Mouse (Mus musculus) limb, embryonic 11.5 days (tissue): Measurements from ENCODE around the gene Ddx28. TPM values are rescaled to one million over a fixed set of nuclear protein-coding genes. Genes with fewer than 3 reads are reported as not detected.

Source experiments
- polyA plus RNA-seq: library from polyadenylated mRNA; unstranded; fragments of >200 nt; fragmentation: Nextera tagmentation; extraction: Ambion mirVana; gene quantifications from 2 replicates; pipeline ENCODE4 v1.2.1, GENCODE M21; 2014

Gene Ddx28
- polyA plus RNA-seq, 1 experiment from 2014 or later = 23.1 TPM

Other genes with a start within 250 kb of the Ddx28 start
- 17.0 and 17.3 TPM in 2 replicates for gene Ranbp10, start 184.5 kb downstream of the Ddx28 start, polyA plus RNA-seq
- gene Tsnaxip1, start 184.2 kb downstream of the Ddx28 start, polyA plus RNA-seq = 0.14 and 0.15 TPM in 2 replicates
- gene Cenpt, start 158.6 kb downstream of the Ddx28 start, polyA plus RNA-seq = 48.8 and 55.2 TPM in 2 replicates
- 73.4 and 77.6 TPM in 2 replicates for gene Thap11, start 156.8 kb downstream of the Ddx28 start, polyA plus RNA-seq
- gene Nutf2, start 151.3 kb downstream of the Ddx28 start, polyA plus RNA-seq = 327 and 371 TPM in 2 replicates
- 44.2 and 51.3 TPM in 2 replicates for gene Edc4, start 131.0 kb downstream of the Ddx28 start, polyA plus RNA-seq
- gene Nrn1l, start 118.3 kb downstream of the Ddx28 start, polyA plus RNA-seq = 0.43 and 0.78 TPM in 2 replicates
- gene Pskh1, start 111.4 kb downstream of the Ddx28 start, polyA plus RNA-seq = 27.8 and 28.9 TPM in 2 replicates
- 1.1 and 1.5 TPM in 2 replicates for gene Ctrl, start 78.0 kb downstream of the Ddx28 start, polyA plus RNA-seq
- 24.6 and 28.4 TPM in 2 replicates for gene Psmb10, start 73.4 kb downstream of the Ddx28 start, polyA plus RNA-seq
- 1.2 and 1.3 TPM in 2 replicates for gene Lcat, start 68.5 kb downstream of the Ddx28 start, polyA plus RNA-seq
- 23.5 and 27.2 TPM in 2 replicates for gene Slc12a4, start 45.8 kb downstream of the Ddx28 start, polyA plus RNA-seq
- not detected in 2 replicates for gene Dpep3, start 32.5 kb downstream of the Ddx28 start, polyA plus RNA-seq
- 18.8 and 21.8 TPM in 2 replicates for gene Dus2, start 20.5 kb downstream of the Ddx28 start, polyA plus RNA-seq
- gene Dpep2nb, start 5.9 kb downstream of the Ddx28 start, polyA plus RNA-seq = not detected in 2 replicates
- 6.4 and 6.6 TPM in 2 replicates for gene Nfatc3, start 47.0 kb upstream of the Ddx28 start, polyA plus RNA-seq
- gene Esrp2, start 125.1 kb upstream of the Ddx28 start, polyA plus RNA-seq = 4.6 and 5.6 TPM in 2 replicates
- gene Pla2g15, start 138.5 kb upstream of the Ddx28 start, polyA plus RNA-seq = 5.9 and 6.7 TPM in 2 replicates
- 101 and 107 TPM in 2 replicates for gene Slc7a6, start 157.0 kb upstream of the Ddx28 start, polyA plus RNA-seq
- gene Slc7a6os, start 199.1 kb upstream of the Ddx28 start, polyA plus RNA-seq = 50.8 and 52.9 TPM in 2 replicates
- gene Prmt7, start 199.1 kb upstream of the Ddx28 start, polyA plus RNA-seq = 61.7 and 61.8 TPM in 2 replicates